Mouse (Mus musculus) heart, adult 8-10 months (tissue): ENCODE data around the gene Galt. TPM values are rescaled to one million over a fixed set of nuclear protein-coding genes. Genes with fewer than 3 reads are reported as not detected.
"Not testable (repeated sequence)": the region's sequence is repeated elsewhere in the genome, so short reads cannot be mapped to it uniquely, and the experiment has no call there.

Source experiments
- DNase-seq: peaks from one replicate; pipeline ENCODE4 v3.0.0; 2022; ENCODE audit warnings: low spot score
- total RNA-seq, 4 experiments: library from RNA; stranded (reverse); gene quantifications; 2 replicates each; pipeline ENCODE4 v1.2.4; 2022

The Galt gene
- total RNA-seq, 4 experiments from 2014 or later = 52.6 to 60.5 (median 58.6) TPM

GRCm38 (mm10) chr4:41740380-41741157, 14.5 kb upstream of the Galt start:
- DNase-seq = no peak

- DNase-seq = peak; percentile 95
Observed at GRCm38 (mm10) chr4:41741158-41741560, 13.9 kb upstream of the Galt start.

GRCm38 (mm10) chr4:41744131-41744530, 10.9 kb upstream of the Galt start:
- no peak for DNase-seq

GRCm38 (mm10) chr4:41745021-41745420, 10.0 kb upstream of the Galt start:
- DNase-seq = no peak

GRCm38 (mm10) chr4:41755338-41756305, 594 bp downstream of the Galt start, which contains the start of gene Sigmar1:
Gene Sigmar1, minus strand, starts transcription at chr4:41756157.
- DNase-seq = peak; percentile 86

GRCm38 (mm10) chr4:41756440-41756839, 1.4 kb downstream of the Galt start:
- no peak for DNase-seq

- no peak for DNase-seq
Observed at GRCm38 (mm10) chr4:41757321-41757720, 2.3 kb downstream of the Galt start.

GRCm38 (mm10) chr4:41758021-41758420, 3.0 kb downstream of the Galt start:
- no peak for DNase-seq

GRCm38 (mm10) chr4:41758701-41759100, 3.7 kb downstream of the Galt start:
- DNase-seq = no peak

GRCm38 (mm10) chr4:41759206-41759605, 4.2 kb downstream of the Galt start:
- DNase-seq = no peak

GRCm38 (mm10) chr4:41759656-41760287, 4.7 kb downstream of the Galt start:
- no peak for DNase-seq

- DNase-seq = peak; percentile 94
Observed at GRCm38 (mm10) chr4:41760288-41760721, 5.3 kb downstream of the Galt start.

GRCm38 (mm10) chr4:41760911-41761310, 5.9 kb downstream of the Galt start:
- DNase-seq = no peak

GRCm38 (mm10) chr4:41761680-41762079, 6.7 kb downstream of the Galt start:
- DNase-seq = no peak

GRCm38 (mm10) chr4:41762099-41762687, 7.2 kb downstream of the Galt start:
- no peak for DNase-seq

- not testable (repeated sequence) for DNase-seq
Observed at GRCm38 (mm10) chr4:41762688-41763114, 7.7 kb downstream of the Galt start.

- DNase-seq = not testable (repeated sequence)
Observed at GRCm38 (mm10) chr4:41763176-41763575, 8.1 kb downstream of the Galt start.

GRCm38 (mm10) chr4:41767301-41767700, 12.3 kb downstream of the Galt start:
- not testable (repeated sequence) for DNase-seq

- not testable (repeated sequence) for DNase-seq
Observed at GRCm38 (mm10) chr4:41772946-41773345, 17.9 kb downstream of the Galt start.

GRCm38 (mm10) chr4:41773502-41773901, 18.5 kb downstream of the Galt start:
- peak; percentile 62 for DNase-seq

- peak; percentile 79 for DNase-seq
Observed at GRCm38 (mm10) chr4:41774002-41774401, 19.0 kb downstream of the Galt start, which contains the start of gene Ccl27a. Gene Ccl27a, minus strand, starts transcription at chr4:41774247.
